Mouse (Mus musculus) MEL (cell line): Measurements from ENCODE around the gene Exosc1. TPM values are rescaled to one million over a fixed set of nuclear protein-coding genes. Genes with fewer than 3 reads are reported as not detected.
A peak's percentile ranks its signal among the peaks of the same experiment; 100 is the strongest.
"Not testable (repeated sequence)": the region's sequence is repeated elsewhere in the genome, so short reads cannot be mapped to it uniquely, and the experiment has no call there.

Source experiments
- DNase-seq: peaks from one replicate; pipeline ENCODE4 v3.0.0; 2011; ENCODE audit warnings: low read depth, low spot score
- H3K27ac ChIP-seq: 2 replicates; pipeline ENCODE4 v1.5.1; 2012; ENCODE audit warnings: low read depth, mild to moderate bottlenecking, control low read depth, low read length, moderate library complexity; ENCODE audit not compliant: control insufficient read depth
- H3K27me3 ChIP-seq, 2 experiments: fragments of 150-350 bp in 1 of 2; sonication (generic) in 1 of 2; 2 replicates each; pipeline ENCODE4 v1.6.1; 2012; ENCODE audit warnings: low read length in 2 of 2, mild to moderate bottlenecking in 2 of 2, improper control_type of control experiment in 1 of 2, moderate library complexity in 1 of 2; ENCODE audit not compliant: insufficient read depth in 2 of 2, control insufficient read depth in 1 of 2
- H3K36me3 ChIP-seq, 2 experiments: 2 replicates each; pipeline ENCODE4 v1.6.1; 2012 to 2014; ENCODE audit warnings: low read length in 2 of 2, improper control_type of control experiment in 1 of 2, inconsistent platforms in 1 of 2, mild to moderate bottlenecking in 1 of 2; ENCODE audit not compliant: insufficient read depth in 2 of 2, control insufficient read depth in 1 of 2
- H3K4me1 ChIP-seq, 2 experiments: fragments of 150-350 bp in 1 of 2; sonication (generic) in 1 of 2; 2 replicates each; pipeline ENCODE4 v1.6.1; 2012; ENCODE audit warnings: low read length in 2 of 2, improper control_type of control experiment in 1 of 2, mild to moderate bottlenecking in 1 of 2; ENCODE audit not compliant: insufficient read depth in 2 of 2, control insufficient read depth in 1 of 2
- H3K4me3 ChIP-seq, 2 experiments: fragments of 150-350 bp in 1 of 2; sonication (generic) in 1 of 2; 2 replicates each; pipeline ENCODE4 v1.5.1; 2012; ENCODE audit warnings: low read depth in 2 of 2, low read length in 2 of 2, mild to moderate bottlenecking in 2 of 2, moderate library complexity in 2 of 2, control low read depth in 1 of 2, improper control_type of control experiment in 1 of 2; ENCODE audit not compliant: control insufficient read depth in 1 of 2, insufficient read depth in 1 of 2
- H3K79me2 ChIP-seq: 2 replicates; pipeline ENCODE4 v1.6.1; 2012; ENCODE audit warnings: mild to moderate bottlenecking, low read length, moderate library complexity; ENCODE audit not compliant: control insufficient read depth, poor library complexity, insufficient read depth
- H3K9ac ChIP-seq: 2 replicates; pipeline ENCODE4 v1.6.1; 2012; ENCODE audit warnings: low read depth, mild to moderate bottlenecking, control low read depth, low read length, moderate library complexity; ENCODE audit not compliant: control insufficient read depth, poor library complexity, severe bottlenecking
- H3K9me3 ChIP-seq: fragments of 150-350 bp; sonication (generic); replicated peaks from 2 replicates; pipeline ENCODE4 v1.6.1; 2012; ENCODE audit warnings: mild to moderate bottlenecking, low read length, improper control_type of control experiment, moderate library complexity; ENCODE audit not compliant: insufficient read depth
- CHD1 ChIP-seq: IDR thresholded peaks from 2 replicates; pipeline ENCODE4 v1.6.1; 2012; ENCODE audit warnings: low read depth, mild to moderate bottlenecking, inconsistent platforms, low read length, improper control_type of control experiment
- CHD2 ChIP-seq: IDR thresholded peaks from 2 replicates; pipeline ENCODE4 v1.6.1; 2011; ENCODE audit warnings: low read length, improper control_type of control experiment
- CTCF ChIP-seq, 3 experiments: IDR thresholded peaks in 2 of 3; conservative IDR thresholded peaks in 1 of 3; 2 replicates each; pipeline ENCODE4 v1.5.1; 2011 to 2012; ENCODE audit warnings: low read length in 3 of 3, low read depth in 2 of 3, mild to moderate bottlenecking in 2 of 3, improper control_type of control experiment in 1 of 3, inconsistent platforms in 1 of 3, mixed read lengths in 1 of 3, moderate library complexity in 1 of 3; ENCODE audit not compliant: control insufficient read depth in 1 of 3, insufficient read depth in 1 of 3, poor library complexity in 1 of 3, severe bottlenecking in 1 of 3
- ELF1 ChIP-seq: IDR thresholded peaks from 2 replicates; pipeline ENCODE4 v1.6.1; 2014; ENCODE audit warnings: low read depth, mild to moderate bottlenecking, inconsistent platforms, low read length, improper control_type of control experiment, moderate library complexity
- EP300 ChIP-seq, 2 experiments: IDR thresholded peaks; 2 replicates each; pipeline ENCODE4 v1.6.1; 2011; ENCODE audit warnings: improper control_type of control experiment in 2 of 2, low read length in 2 of 2, low read depth in 1 of 2, mild to moderate bottlenecking in 1 of 2
- ETS1 ChIP-seq: IDR thresholded peaks from 2 replicates; pipeline ENCODE4 v1.6.1; 2012; ENCODE audit warnings: low read depth, mild to moderate bottlenecking, inconsistent platforms, low read length, improper control_type of control experiment, moderate library complexity
- GATA1 ChIP-seq: IDR thresholded peaks from 2 replicates; pipeline ENCODE4 v1.6.1; 2011; ENCODE audit warnings: low read depth, low read length, improper control_type of control experiment
- JUND ChIP-seq: IDR thresholded peaks from 2 replicates; pipeline ENCODE4 v1.6.1; 2011; ENCODE audit warnings: low read depth, mild to moderate bottlenecking, improper control_type of control experiment, low read length
- MAFK ChIP-seq: IDR thresholded peaks from 2 replicates; pipeline ENCODE4 v1.6.1; 2011; ENCODE audit warnings: low read depth, mild to moderate bottlenecking, low read length, improper control_type of control experiment, borderline replicate concordance
- MXI1 ChIP-seq: IDR thresholded peaks from 2 replicates; pipeline ENCODE4 v1.6.1; 2011; ENCODE audit warnings: mild to moderate bottlenecking, low read depth, low read length, improper control_type of control experiment
- MYB ChIP-seq: IDR thresholded peaks from 2 replicates; pipeline ENCODE4 v1.6.1; 2011; ENCODE audit warnings: mild to moderate bottlenecking, low read depth, low read length, improper control_type of control experiment
- MYC ChIP-seq: IDR thresholded peaks from 2 replicates; pipeline ENCODE4 v1.6.1; 2011; ENCODE audit warnings: low read depth, mild to moderate bottlenecking, low read length, improper control_type of control experiment, moderate library complexity
- NELFE ChIP-seq: IDR thresholded peaks from 2 replicates; pipeline ENCODE4 v1.6.1; 2011; ENCODE audit warnings: low read depth, low read length, improper control_type of control experiment
- NRF1 ChIP-seq: IDR thresholded peaks from 2 replicates; pipeline ENCODE4 v1.6.1; 2014; ENCODE audit warnings: low read depth, mild to moderate bottlenecking, inconsistent platforms, low read length, improper control_type of control experiment, moderate library complexity; ENCODE audit not compliant: poor library complexity, insufficient read depth, severe bottlenecking
- POLR2AphosphoS2 ChIP-seq: IDR thresholded peaks from 2 replicates; pipeline ENCODE4 v1.6.1; 2011; ENCODE audit warnings: low read length, improper control_type of control experiment
- SIN3A ChIP-seq: IDR thresholded peaks from 2 replicates; pipeline ENCODE4 v1.6.1; 2012; ENCODE audit warnings: low read length, improper control_type of control experiment, inconsistent platforms
- SMC3 ChIP-seq: IDR thresholded peaks from 2 replicates; pipeline ENCODE4 v1.6.1; 2011; ENCODE audit warnings: low read depth, low read length, improper control_type of control experiment
- TBP ChIP-seq: IDR thresholded peaks from 2 replicates; pipeline ENCODE4 v1.8.0; 2011; ENCODE audit warnings: low read depth, low read length, improper control_type of control experiment
- TCF12 ChIP-seq: IDR thresholded peaks from 2 replicates; pipeline ENCODE4 v1.6.1; 2014; ENCODE audit warnings: low read depth, mild to moderate bottlenecking, inconsistent platforms, low read length, improper control_type of control experiment, moderate library complexity
- UBTF ChIP-seq: IDR thresholded peaks from 2 replicates; pipeline ENCODE4 v1.6.1; 2012; ENCODE audit warnings: low read depth, mild to moderate bottlenecking, inconsistent platforms, low read length, improper control_type of control experiment, moderate library complexity, borderline replicate concordance; ENCODE audit not compliant: insufficient read depth
- USF1 ChIP-seq: IDR thresholded peaks from 2 replicates; pipeline ENCODE4 v1.6.1; 2014; ENCODE audit warnings: low read depth, mild to moderate bottlenecking, inconsistent platforms, low read length, improper control_type of control experiment, moderate library complexity
- ZKSCAN1 ChIP-seq: IDR thresholded peaks from 2 replicates; pipeline ENCODE4 v1.6.1; 2012; ENCODE audit warnings: low read depth, mild to moderate bottlenecking, inconsistent platforms, low read length, improper control_type of control experiment, moderate library complexity
- ZMIZ1 ChIP-seq: IDR thresholded peaks from 2 replicates; pipeline ENCODE4 v1.6.1; 2012; ENCODE audit warnings: low read depth, mild to moderate bottlenecking, inconsistent platforms, low read length, improper control_type of control experiment, moderate library complexity
- polyA plus RNA-seq, 2 experiments: library from polyadenylated mRNA; stranded (reverse) in 1 of 2; unstranded in 1 of 2; fragments of >175 nt in 1 of 2; fragments of >200 nt in 1 of 2; gene quantifications; 2 replicates each; pipeline versions ENCODE4 v1.2.1 to v1.2.4; 2012; ENCODE audit warnings: low replicate concordance in 2 of 2, low read depth in 1 of 2; ENCODE audit not compliant: insufficient read length in 2 of 2, insufficient read depth in 1 of 2, missing spikeins in 1 of 2
- total RNA-seq: library from RNA; depleted of rRNA; stranded (reverse); fragments of 300-350 nt; gene quantifications from 2 replicates; pipeline ENCODE4 v1.2.3, GENCODE M21; 2012

Exosc1 gene
- total and polyA plus RNA-seq, 3 experiments: 118 to 390 (median 162) TPM

- Histone ChIP-seq H3K79me2 (peaks cover 33% of the 10 kb centered on the region), H3K4me1 (peaks cover 9 to 16% of the 10 kb centered on the region in 2 experiments), H3K4me3 (peak overlapping the region in 1 of 2 experiments; percentile 85; a peak in 1 of 4 replicates), H3K36me3 (peaks cover 26 to 27% of the 10 kb centered on the region in 2 experiments)
- H3K27ac ChIP-seq, H3K9ac ChIP-seq, H3K9me3 ChIP-seq, H3K27me3 ChIP-seq: not testable (repeated sequence)
- TF ChIP-seq CTCF (IDR thresholded peaks at IDR 0.05 in 2 of 3, conservative IDR thresholded peaks at IDR 0.05 in 1 of 3; ENCODE audit: control insufficient read depth in 1 of 3, insufficient read depth in 1 of 3, low read depth in 2 of 3, low read length in 3 of 3, poor library complexity in 1 of 3, severe bottlenecking in 1 of 3) (peak; percentile 10 to 35 (median 20); a peak in 3 of 6 replicates), MYC (peak; percentile 69; the same call in 1 of the 2 replicates), SMC3 (peak; percentile 18; the same call in 1 of the 2 replicates), SIN3A (peak; percentile 50), TBP (0 out of 2 replicates have a peak, but pooled peaks have one; percentile 7), MXI1 (peak; percentile 56; the same call in 1 of the 2 replicates)
- DNase-seq: peak; percentile 54
Measured at GRCm38 (mm10) chr19:41914592-41914882, 18.7 kb downstream of the Exosc1 start.

DNA sequence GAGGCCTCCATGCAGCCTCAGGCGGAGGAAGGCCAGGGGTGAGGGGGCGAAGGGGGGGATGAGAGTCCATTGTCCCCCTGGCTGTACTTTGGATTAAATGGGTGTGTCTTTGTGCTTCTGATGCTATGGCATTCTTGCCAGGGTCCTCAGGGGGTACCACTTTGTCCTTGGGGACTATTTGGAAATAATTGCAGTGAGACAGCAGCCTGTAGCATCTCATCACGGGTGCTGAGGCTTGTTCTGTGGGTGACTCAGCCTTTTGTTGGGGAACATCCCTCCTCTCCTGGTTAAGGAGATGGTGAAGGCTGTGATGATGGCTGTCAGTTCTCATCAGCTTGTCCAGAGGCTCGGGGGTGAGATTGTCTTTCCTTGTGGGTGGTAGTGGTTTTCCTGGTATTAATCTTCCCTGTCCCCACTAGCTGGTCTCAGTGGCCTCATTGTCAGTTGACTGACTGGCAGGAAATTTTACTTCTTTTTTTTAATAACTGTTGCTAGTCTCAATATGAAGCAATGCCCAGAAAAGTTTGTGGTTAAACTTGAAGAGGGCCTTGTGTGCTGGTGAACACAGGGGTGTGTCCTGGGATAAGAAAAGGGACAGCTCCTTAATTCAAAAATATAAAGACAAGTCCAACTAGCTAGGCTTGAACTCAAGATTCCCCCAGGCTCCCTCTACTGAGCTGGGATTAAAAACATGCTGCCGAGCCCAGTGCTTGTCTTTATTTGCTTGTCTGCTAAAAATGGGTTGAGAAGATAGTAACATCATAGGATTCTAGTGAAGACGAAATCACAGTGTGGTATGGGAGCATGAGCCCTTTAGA lies 19.2 kb downstream of the Exosc1 start:
- Histone ChIP-seq H3K36me3 (peaks cover 26 to 27% of the 10 kb centered on the region in 2 experiments), H3K27me3 (no peaks in the 10 kb centered on the region), H3K4me1 (peaks cover 9 to 16% of the 10 kb centered on the region in 2 experiments), H3K79me2 (peaks cover 33% of the 10 kb centered on the region), H3K27ac (peak overlapping the region; percentile 12; the same call in 1 of the 2 replicates), H3K9ac (peak overlapping the region; percentile 81), H3K9me3 (no peaks in the 10 kb centered on the region), H3K4me3 (peak overlapping the region; percentile 80 to 85)
- peak; percentile 59 for DNase-seq
- TF ChIP-seq GATA1 (no peak), NRF1 (no peak), ZMIZ1 (no peak), JUND (no peak), TCF12 (peak; percentile 19; the same call in 1 of the 2 replicates), MAFK (no peak), TBP (no peak), ZKSCAN1 (no peak), USF1 (no peak), CHD2 (no peak), SIN3A (no peak; the same call in 1 of the 2 replicates), EP300 (IDR thresholded peaks at IDR 0.05; ENCODE audit: low read depth in 1 of 2, low read length in 2 of 2) (peak; percentile 40 to 62; a peak in 2 of 4 replicates), ETS1 (0 out of 2 replicates have a peak, but pooled peaks have one; percentile 40), POLR2AphosphoS2 (no peak; the same call in 1 of the 2 replicates), SMC3 (0 out of 2 replicates have a peak, but pooled peaks have one; percentile 2), MXI1 (no peak; the same call in 1 of the 2 replicates), UBTF (no peak), ELF1 (0 out of 2 replicates have a peak, but pooled peaks have one; percentile 21), NELFE (no peak), MYB (peak; percentile 18; the same call in 1 of the 2 replicates), CHD1 (no peak)
